Mouse (Mus musculus): ENCODE measurements around the gene Nuak2.

DNA sequence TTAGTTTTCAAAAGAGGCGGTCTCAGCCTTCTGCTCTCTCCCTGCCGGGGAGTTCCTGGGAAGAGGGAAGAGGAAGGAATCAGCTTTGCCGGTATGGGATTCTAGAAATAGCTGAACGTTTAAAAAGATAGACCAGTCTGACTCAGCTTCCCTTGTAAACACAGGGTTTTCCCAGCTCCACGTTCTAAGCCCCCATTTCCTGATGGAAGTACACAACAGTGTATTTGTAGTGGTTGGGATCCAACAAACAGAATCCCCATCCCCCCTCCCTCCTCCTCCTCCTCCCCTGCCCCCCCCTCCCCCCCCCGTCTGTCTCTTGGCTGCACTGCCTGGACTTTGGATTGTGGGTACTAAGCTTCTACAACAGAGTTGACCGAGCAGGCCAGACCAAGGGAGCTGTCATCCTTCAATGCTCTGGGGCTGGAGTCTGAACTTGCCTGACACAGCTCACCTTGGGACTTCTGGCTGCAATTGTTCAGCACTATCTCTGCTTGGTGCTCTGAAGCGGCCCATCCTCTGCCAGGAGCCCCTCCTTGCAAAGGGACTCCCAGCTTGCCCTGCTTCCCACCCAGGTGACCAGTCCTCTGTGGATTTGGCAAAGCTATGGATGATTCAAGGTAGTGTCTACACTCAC is 22.2 kb downstream of the Nuak2 start:
- TF ChIP-seq CTCF (IDR thresholded peaks at IDR 0.05; ENCODE audit: low read depth, low read length) (no peak), EP300 (IDR thresholded peaks at IDR 0.05; ENCODE audit: insufficient read depth, low read depth, low read length) (no peak), POLR2A (IDR thresholded peaks at IDR 0.05; ENCODE audit: insufficient read depth, low read length) (no peak)
